Mouse (Mus musculus): ENCODE results near the gene Dzip1. TPM values are rescaled to one million over a fixed set of nuclear protein-coding genes. Genes with fewer than 3 reads are reported as not detected.

Dzip1 gene
- polyA plus RNA-seq, 1 experiment from 2014 or later: 2.7 TPM

- peak; percentile 35; the same call in 1 of the 2 replicates for TF ChIP-seq CTCF (IDR thresholded peaks at IDR 0.05; ENCODE audit: low read depth)
- Histone ChIP-seq H3K27ac (ENCODE audit: low read depth, low read length) (no peak overlapping the region), H3K36me3 (ENCODE audit: control insufficient read depth, insufficient read depth) (no peaks in the 10 kb centered on the region), H3K4me3 (ENCODE audit: low read depth, low read length) (no peak overlapping the region), H3K27me3 (replicated peaks; ENCODE audit: control insufficient read depth, insufficient read depth, low read length) (no peaks in the 10 kb centered on the region), H3K4me1 (replicated peaks; ENCODE audit: control insufficient read depth, insufficient read depth, low read length) (no peaks in the 10 kb centered on the region), H3K9me3 (ENCODE audit: control insufficient read depth) (no peaks in the 10 kb centered on the region), H3K9ac (ENCODE audit: low read depth, low read length) (no peak overlapping the region), H3K4me2 (replicated peaks; ENCODE audit: low read depth) (no peak overlapping the region)
- 97% methylated on average over 1 of the region's 1 CpGs for WGBS
- ATAC-seq: no peak
Observed at GRCm38 (mm10) chr14:118900911-118901310, 24.3 kb downstream of the Dzip1 start.

GRCm38 (mm10) chr14:118899940-118900339 lies 25.3 kb downstream of the Dzip1 start:
- no peak overlapping the region for H3K4me2 ChIP-seq (replicated peaks; ENCODE audit: low read depth)
- peak; percentile 20; the same call in 1 of the 2 replicates for TF ChIP-seq CTCF (IDR thresholded peaks at IDR 0.05; ENCODE audit: low read depth)
- no peaks in the 10 kb centered on the region for H3K36me3 ChIP-seq (ENCODE audit: control insufficient read depth, insufficient read depth)
- H3K9me3 ChIP-seq (ENCODE audit: control insufficient read depth): no peaks in the 10 kb centered on the region
- WGBS: 79% methylated on average over 11 of the region's 11 CpGs
- H3K9ac ChIP-seq (ENCODE audit: low read depth, low read length): no peak overlapping the region
- H3K4me1 ChIP-seq (replicated peaks; ENCODE audit: control insufficient read depth, insufficient read depth, low read length): no peaks in the 10 kb centered on the region
- no peaks in the 10 kb centered on the region for H3K27me3 ChIP-seq (replicated peaks; ENCODE audit: control insufficient read depth, insufficient read depth, low read length)
- no peak overlapping the region for H3K4me3 ChIP-seq (ENCODE audit: low read depth, low read length)
- no peak overlapping the region for H3K27ac ChIP-seq (ENCODE audit: low read depth, low read length)
- no peak for ATAC-seq

GRCm38 (mm10) chr14:118895655-118896054 lies 29.6 kb downstream of the Dzip1 start:
- Histone ChIP-seq H3K36me3 (ENCODE audit: control insufficient read depth, insufficient read depth) (peaks cover 5% of the 10 kb centered on the region; the same call in 1 of the 2 replicates), H3K27me3 (replicated peaks; ENCODE audit: control insufficient read depth, insufficient read depth, low read length) (no peaks in the 10 kb centered on the region), H3K9me3 (ENCODE audit: control insufficient read depth) (no peaks in the 10 kb centered on the region), H3K27ac (ENCODE audit: low read depth, low read length) (no peak overlapping the region), H3K9ac (ENCODE audit: low read depth, low read length) (no peak overlapping the region), H3K4me2 (replicated peaks; ENCODE audit: low read depth) (no peak overlapping the region), H3K4me1 (replicated peaks; ENCODE audit: control insufficient read depth, insufficient read depth, low read length) (no peaks in the 10 kb centered on the region), H3K4me3 (ENCODE audit: low read depth, low read length) (no peak overlapping the region)
- no peak for TF ChIP-seq CTCF (IDR thresholded peaks at IDR 0.05; ENCODE audit: low read depth)
- WGBS: 91% methylated on average over 10 of the region's 10 CpGs
- ATAC-seq: no peak

DNA sequence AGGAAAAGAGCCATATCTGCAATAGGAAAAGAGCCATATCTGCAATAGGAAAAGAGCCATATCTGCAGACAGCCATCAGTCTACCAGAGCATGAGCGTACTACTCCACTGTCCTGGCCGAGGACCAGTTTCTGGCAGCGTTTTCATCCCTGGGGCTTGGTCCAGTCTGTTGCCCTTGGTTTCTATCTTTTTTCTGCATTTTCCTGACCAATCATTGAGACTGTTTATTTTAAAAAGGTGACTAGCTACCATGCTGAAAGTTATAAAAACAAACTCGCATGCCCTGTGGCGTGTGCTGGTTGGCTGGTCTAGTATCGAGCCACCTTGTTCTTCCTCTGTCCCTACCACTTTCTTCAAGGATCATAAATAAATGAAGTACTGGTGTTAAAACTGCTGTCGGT lies 30.0 kb downstream of the Dzip1 start:
- H3K27me3 ChIP-seq (replicated peaks; ENCODE audit: control insufficient read depth, insufficient read depth, low read length): no peaks in the 10 kb centered on the region
- H3K4me3 ChIP-seq (ENCODE audit: low read depth, low read length): no peak overlapping the region
- 94% methylated on average over 7 of the region's 7 CpGs for WGBS
- H3K4me1 ChIP-seq (replicated peaks; ENCODE audit: control insufficient read depth, insufficient read depth, low read length): no peaks in the 10 kb centered on the region
- H3K9me3 ChIP-seq (ENCODE audit: control insufficient read depth): no peaks in the 10 kb centered on the region
- H3K36me3 ChIP-seq (ENCODE audit: control insufficient read depth, insufficient read depth): peaks cover 5% of the 10 kb centered on the region; the same call in 1 of the 2 replicates
- TF ChIP-seq CTCF (IDR thresholded peaks at IDR 0.05; ENCODE audit: low read depth): no peak
- no peak overlapping the region for H3K9ac ChIP-seq (ENCODE audit: low read depth, low read length)
- no peak overlapping the region for H3K27ac ChIP-seq (ENCODE audit: low read depth, low read length)
- no peak for ATAC-seq
- no peak overlapping the region for H3K4me2 ChIP-seq (replicated peaks; ENCODE audit: low read depth)

DNA sequence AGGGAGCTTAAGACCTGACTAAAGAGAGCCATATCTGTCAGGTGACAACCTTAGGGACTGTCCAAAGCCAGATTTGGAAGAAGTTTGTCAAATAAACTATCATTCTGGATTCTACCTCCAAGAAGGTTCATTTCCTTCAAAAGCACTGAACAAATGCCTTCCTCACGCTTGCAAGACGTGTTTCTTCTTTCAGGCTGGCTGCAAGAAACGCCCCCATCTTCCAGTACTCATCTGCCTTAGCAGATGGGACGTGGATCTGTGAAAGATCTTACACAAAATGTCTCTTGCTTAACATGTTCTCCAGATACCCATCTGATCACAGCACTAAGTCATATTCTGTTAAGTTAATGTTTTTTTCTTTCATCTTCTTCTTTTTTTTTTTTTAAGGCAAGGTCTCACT lies 35.2 kb downstream of the Dzip1 start:
- no peak for ATAC-seq

DNA sequence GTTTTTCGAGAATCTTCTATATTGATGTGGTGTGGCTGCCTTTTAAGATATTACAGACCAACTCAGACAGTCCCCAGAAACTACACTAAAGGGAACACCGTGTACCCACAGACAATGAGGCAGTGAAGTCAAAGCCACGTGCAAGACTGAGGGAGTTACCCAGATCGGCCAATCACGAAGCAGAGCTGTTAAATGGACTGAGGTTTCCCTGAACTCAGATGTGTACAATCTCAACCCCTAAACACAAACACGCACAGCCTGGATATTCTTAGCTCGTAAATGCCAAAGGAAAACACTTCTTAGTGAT lies 41.1 kb downstream of the Dzip1 start:
- Histone ChIP-seq H3K36me3 (ENCODE audit: control insufficient read depth, insufficient read depth) (no peaks in the 10 kb centered on the region; the same call in 1 of the 2 replicates), H3K27ac (ENCODE audit: low read depth, low read length) (no peak overlapping the region), H3K4me2 (replicated peaks; ENCODE audit: low read depth) (no peak overlapping the region), H3K9ac (ENCODE audit: low read depth, low read length) (no peak overlapping the region), H3K4me1 (replicated peaks; ENCODE audit: control insufficient read depth, insufficient read depth, low read length) (no peaks in the 10 kb centered on the region), H3K4me3 (ENCODE audit: low read depth, low read length) (no peak overlapping the region), H3K9me3 (ENCODE audit: control insufficient read depth) (no peaks in the 10 kb centered on the region), H3K27me3 (replicated peaks; ENCODE audit: control insufficient read depth, insufficient read depth, low read length) (no peaks in the 10 kb centered on the region)
- WGBS: 59% methylated on average over 7 of the region's 7 CpGs
- ATAC-seq: no peak
- TF ChIP-seq CTCF (IDR thresholded peaks at IDR 0.05; ENCODE audit: low read depth): no peak

More for the DNA sequence above, 35.2 kb downstream of the Dzip1 start:
- H3K9me3 ChIP-seq (ENCODE audit: control insufficient read depth): no peaks in the 10 kb centered on the region
- TF ChIP-seq CTCF (IDR thresholded peaks at IDR 0.05; ENCODE audit: low read depth): no peak
- H3K27ac ChIP-seq (ENCODE audit: low read depth, low read length): no peak overlapping the region
- no peak overlapping the region for H3K4me2 ChIP-seq (replicated peaks; ENCODE audit: low read depth)
- 92% methylated on average over 4 of the region's 4 CpGs for WGBS
- H3K4me3 ChIP-seq (ENCODE audit: low read depth, low read length): no peak overlapping the region
- no peaks in the 10 kb centered on the region for H3K27me3 ChIP-seq (replicated peaks; ENCODE audit: control insufficient read depth, insufficient read depth, low read length)
- no peaks in the 10 kb centered on the region for H3K4me1 ChIP-seq (replicated peaks; ENCODE audit: control insufficient read depth, insufficient read depth, low read length)
- no peak overlapping the region for H3K9ac ChIP-seq (ENCODE audit: low read depth, low read length)
- H3K36me3 ChIP-seq (ENCODE audit: control insufficient read depth, insufficient read depth): peaks cover 5% of the 10 kb centered on the region; the same call in 1 of the 2 replicates
